Mouse (Mus musculus) natural killer cell, adult 2 months (primary cell): ENCODE measurements around the gene Capn12.

ENCODE experiments used
- DNase-seq, 2 experiments: peaks; one replicate each; pipeline ENCODE4 v3.0.0; 2022; ENCODE audit warnings: low spot score in 2 of 2

Capn12 gene

DNA sequence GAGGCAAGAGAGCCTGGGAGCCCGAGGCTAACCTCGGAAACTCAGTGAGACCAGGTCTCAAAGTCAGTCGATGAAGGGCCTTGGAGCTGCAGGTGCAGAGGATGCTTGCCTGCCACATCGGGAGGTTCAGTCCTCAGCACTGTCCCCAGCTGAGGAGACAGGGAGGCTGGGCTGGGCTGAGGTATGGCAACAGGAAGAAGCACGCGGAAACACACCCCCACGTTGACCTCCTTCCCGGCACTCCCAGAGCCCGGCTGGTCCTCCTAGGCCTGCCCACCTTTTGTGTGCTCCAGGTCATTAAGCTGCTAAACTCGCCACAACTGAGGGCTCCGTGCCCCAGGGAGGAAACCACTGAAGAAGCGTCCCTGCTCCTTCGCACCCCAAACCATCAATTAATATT, at the start of gene Capn12:
TSS of gene Capn12 (plus strand) at position 224 of the 400 bp plus-strand sequence.
- DNase-seq = no peak

DNA sequence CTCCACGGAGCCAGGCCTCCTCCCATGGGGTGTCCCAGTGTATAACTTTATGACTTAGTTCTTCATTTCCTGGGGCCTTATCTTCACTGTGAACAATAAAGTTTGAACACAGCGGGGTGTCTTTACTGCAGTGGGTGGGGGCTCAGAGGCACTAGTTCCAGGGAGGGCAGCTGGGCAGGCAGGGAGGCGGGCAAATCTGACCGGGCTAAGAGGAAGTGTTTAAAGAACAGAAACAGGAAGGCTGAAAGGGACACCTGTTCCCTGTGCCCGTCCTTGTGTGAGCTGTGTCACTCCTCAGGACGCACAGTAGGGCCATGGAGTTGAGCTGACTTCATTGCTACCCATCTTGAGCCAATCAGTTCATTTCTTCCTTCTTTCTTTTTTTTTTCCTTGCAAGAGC, 49.1 kb upstream of the Capn12 start:
- no peak for DNase-seq

DNA sequence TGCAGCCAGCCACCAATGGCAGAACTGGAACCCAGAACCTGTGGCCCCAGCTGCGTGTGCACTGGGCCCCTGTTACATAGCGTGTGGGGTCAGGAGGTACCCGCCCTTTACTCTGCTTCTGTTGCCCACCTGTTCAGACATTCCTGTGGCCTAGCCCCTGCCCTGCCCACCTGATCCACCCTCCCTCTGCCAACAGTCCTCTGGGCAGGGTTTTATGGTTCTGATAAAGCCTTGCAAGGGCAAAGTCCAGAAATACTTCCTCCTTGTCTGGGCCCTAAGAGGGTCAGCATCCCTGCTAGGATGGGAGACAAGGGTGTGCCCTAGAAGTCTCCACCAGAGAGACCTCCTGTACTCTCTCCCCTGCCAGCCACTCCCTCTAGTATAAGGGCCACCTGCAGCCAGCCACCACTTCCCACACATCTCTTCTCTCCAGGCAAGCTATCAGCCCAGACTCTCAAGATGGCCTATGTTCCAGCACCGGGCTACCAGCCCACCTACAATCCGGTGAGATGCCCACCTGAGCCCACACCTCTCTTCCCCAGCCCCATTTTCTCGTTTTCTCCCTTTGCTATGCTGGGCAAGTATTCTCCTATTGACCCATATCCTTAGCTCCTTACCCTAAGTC, 47.4 kb upstream of the Capn12 start, which contains the start of gene Lgals4:
TSS of gene Lgals4 (plus strand) at position 132 of the 625 bp plus-strand sequence.
- no peak for DNase-seq

DNA sequence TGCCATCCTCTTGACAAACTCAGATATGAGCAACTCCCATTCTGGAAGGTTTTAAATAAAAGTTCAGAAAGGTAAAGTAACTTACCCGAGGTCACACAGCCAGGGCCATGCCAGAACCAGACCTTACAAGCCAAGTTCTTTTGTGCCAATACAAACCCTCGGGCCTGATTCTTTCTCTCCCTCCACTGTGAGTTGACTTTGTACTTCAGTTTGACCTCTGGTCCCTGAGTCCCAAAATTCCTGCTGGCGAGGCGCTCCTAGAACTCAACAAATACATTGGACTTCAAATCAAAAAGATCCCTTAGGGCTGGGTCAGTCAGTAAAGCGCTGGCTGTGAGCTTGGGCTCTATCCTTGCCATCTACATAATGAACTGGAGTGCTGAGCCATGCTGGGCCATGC, 44.3 kb upstream of the Capn12 start:
- no peak for DNase-seq

DNA sequence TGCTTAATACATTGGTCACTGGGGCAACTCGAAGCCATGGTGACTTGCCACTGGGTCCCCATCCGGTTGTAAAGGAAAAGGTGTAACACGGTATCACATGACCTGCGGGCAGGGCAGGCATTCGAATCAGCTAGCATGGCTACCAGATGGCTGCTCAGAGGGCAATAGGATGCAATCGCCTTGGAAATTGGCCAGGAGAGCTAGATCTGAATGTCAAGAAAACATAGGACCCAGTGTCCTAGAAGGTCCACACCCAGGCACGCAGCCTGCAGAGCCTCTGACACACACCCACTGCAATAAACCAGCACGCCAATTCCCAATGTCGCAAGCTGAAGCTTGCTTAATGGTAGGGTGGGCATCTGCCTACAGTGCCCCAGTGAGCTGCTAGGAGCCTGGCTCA, 42.9 kb upstream of the Capn12 start:
- no peak for DNase-seq

DNA sequence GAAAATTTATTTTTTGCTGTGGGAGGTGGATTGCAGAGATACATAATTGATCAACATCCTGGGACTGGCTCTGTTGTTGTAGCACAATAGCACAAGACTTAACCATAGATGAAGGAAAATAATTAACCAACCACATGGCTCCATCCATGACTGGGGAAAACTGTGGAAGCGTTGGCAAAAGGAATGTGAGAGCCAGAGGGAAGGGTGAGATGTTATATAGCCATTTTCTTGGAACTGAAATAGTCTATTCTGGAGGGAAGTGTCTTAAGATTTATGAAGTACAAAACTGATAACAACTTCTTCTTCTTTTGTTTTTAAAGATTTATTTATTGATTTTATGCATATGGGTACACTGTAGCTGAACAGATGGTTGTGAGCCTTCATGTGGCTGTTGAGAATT, 33.9 kb upstream of the Capn12 start:
- DNase-seq = no peak

DNA sequence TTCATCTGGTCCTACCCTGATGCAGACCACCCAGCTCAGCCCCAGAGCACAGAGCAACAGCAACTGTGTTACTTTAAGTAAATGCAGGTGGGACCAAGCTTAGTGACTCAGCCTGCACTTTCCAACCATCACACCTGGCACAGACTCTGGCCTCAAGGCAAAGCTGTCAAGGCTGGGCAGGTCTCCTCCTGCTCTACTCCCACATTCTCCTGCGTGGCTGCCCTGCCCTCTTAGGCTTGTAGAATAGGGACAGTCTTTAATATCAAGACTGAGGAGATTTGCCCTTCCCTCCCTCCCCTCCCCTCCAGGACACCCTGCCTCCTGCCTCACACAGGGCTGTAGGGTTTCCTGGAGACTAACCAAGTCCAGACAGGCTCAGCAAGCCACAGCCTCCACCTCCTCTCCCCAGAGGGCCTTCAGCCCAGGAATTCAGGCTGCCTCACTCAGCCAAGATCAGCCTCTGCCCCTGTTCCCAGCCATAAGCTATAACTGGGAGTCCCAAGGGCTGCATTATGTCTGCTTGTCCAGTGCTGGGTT, 31.5 kb upstream of the Capn12 start:
- DNase-seq = no peak

DNA sequence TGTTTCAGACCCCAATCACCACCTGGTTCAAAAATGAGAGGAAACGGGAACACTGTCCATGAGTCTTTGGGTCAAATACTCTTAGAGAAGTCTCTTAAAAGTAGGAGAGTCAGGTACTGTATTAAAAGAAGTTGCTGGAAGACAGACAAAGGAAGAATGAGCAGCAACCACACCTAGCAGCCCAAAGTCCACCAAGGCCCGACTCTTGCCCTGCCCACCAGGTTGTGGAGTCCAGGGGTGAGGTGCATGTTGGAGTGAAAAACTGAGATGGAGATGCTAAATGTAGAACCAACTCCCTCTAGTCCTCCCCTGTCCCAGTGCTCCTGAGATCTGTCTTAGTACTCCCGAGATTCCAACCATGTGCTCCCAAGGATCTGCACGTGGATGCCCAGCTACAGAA, 30.6 kb upstream of the Capn12 start:
- DNase-seq = no peak

DNA sequence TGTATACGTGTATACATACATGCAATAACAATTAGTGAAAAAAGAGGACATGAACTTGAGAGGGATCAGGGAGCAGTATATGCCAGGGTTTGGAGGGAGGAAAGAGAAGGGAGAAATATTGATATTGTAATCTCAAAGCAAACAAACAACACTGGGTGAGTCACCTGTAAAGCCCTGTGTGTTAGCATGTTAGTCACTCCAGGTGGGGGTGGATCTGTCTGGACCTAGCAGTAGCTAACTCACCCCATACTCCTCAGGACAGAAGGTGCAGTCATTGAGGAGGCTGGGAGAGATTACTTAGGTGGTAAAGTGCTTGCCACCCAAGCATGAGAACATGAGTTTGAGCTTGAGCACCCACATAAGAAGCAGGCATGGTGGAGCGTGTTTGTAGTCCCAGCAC, 21.3 kb upstream of the Capn12 start:
- no peak for DNase-seq

DNA sequence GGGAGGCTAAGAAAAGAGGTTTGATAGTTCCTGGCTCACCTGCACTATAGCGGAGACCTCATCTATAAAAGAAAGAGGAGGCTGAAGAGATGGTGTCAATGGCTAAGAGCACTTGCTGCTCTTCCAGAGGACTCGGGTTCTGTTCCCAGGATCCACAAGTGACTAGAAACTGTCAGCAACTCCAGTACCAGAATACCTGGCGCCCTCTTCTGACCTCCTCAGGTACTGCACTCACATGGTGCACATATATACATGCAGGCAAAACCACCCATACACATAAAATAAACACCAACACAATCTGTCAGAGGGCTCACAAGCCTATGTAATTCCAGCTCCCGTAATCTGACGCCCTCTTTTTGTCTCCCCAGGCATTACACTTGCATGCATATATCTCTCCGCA, 20.3 kb upstream of the Capn12 start:
- no peak for DNase-seq

DNA sequence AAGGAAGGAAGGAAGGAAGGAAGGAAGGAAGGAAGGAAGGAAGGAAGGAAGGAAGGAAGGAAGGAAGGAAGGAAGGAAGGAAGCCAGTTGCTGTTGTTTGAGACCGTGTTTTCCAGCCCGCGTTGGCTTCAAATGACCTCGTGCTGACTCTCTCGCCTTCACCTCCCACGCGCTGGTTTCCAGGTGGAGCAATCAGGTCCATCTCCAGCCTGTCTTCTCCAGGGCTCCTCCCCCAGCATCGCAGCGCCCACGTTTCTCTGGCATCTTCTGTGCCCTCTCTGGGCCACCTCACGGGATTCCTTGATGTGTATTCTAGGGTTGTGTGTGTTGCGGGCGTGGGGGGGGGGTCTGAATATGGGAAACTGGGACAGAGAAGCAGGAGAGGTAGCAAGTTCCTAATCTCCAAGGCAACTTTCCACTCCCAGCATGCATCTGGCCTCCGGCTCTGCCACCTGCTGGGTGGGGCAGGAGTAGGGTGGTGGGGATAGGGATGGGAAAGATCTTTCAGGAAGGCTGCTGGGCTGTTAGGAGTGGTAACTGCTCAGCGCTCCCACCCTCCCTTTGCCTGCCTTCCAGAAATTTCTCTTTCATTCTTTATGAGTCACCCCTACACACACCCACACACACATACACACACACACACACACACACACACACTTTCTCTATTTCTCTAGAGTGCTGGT, 18.3 kb upstream of the Capn12 start:
- no peak for DNase-seq

DNA sequence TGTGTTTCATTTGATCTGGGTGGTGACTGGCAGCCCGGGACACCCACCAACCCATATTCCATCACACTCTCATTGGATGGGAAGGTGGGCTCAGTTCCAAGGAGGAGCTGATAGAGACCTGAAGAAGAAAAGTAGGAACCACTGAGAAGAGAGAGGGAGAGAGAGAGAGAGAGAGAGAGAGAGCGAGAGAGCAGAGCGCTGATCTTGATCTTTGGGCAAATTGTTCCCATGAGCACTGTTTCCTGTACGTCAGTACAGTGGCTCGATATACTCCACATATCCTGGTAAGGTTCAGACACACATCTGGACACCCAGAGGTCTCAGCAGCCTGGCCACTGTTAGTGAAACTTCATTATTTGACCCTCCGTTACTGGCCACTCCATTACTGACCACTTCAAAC, 17.7 kb upstream of the Capn12 start, which contains the start of gene Lgals7:
TSS of gene Lgals7 (plus strand) at position 314 of the 400 bp plus-strand sequence.
- DNase-seq = no peak

DNA sequence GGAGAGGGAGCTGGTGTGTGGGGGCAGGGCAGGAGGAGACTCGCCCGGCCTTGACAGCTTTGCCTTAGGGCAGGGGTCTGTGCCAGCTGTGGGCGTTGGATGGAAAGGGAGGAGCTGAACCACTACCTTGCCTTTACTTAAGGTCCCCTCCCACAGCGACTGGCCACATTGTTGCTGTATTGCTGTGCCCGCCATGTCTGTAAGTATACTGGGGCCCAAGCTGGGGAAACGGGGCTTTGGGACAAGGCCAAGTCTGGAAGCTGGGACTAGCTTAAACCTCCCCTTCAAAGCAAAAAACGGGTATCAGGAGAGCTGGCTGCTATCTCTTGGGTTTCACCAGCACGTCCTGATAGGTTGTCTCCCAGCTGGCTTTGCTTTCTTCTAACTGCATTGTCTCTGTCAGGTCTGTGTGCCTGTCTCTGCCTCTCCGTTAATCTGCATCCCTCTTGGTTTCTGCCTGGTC, 16.9 kb upstream of the Capn12 start:
- no peak for DNase-seq

DNA sequence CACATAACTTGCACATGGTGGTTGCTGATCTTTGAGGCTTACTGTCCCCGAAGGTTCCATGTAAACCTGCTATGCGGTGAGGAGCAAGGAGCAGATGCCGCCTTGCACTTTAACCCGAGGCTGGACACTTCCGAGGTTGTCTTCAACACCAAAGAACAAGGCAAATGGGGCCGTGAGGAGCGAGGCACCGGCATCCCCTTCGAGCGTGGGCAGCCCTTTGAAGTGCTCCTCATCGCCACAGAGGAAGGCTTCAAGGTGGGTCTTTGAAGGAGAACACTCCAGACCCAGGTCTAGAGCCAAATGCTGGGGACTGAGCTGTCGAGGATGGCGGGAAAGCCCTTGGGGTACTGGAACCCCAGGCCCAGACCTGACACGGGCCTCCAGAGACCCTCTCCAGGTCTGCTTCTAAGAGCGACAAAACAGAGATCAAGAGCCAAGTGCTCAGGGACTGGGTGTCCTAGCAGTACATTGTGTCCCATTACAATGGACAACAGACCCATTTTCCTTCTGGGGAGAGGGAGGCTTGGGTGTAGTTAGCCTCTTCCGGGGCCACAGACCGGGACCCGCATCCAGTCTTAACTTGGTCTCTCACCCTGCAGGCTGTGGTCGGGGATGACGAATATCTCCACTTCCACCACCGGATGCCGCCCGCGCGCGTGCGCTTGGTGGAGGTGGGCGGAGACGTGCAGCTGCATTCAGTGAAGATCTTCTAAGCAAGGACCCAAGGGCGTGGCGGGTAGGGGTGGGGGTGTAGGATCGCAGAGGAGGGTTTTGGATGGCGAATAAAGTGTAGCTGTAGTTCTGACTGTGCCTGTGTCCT, 15.5 kb upstream of the Capn12 start:
- peak; percentile 97 to 98 for DNase-seq

DNA sequence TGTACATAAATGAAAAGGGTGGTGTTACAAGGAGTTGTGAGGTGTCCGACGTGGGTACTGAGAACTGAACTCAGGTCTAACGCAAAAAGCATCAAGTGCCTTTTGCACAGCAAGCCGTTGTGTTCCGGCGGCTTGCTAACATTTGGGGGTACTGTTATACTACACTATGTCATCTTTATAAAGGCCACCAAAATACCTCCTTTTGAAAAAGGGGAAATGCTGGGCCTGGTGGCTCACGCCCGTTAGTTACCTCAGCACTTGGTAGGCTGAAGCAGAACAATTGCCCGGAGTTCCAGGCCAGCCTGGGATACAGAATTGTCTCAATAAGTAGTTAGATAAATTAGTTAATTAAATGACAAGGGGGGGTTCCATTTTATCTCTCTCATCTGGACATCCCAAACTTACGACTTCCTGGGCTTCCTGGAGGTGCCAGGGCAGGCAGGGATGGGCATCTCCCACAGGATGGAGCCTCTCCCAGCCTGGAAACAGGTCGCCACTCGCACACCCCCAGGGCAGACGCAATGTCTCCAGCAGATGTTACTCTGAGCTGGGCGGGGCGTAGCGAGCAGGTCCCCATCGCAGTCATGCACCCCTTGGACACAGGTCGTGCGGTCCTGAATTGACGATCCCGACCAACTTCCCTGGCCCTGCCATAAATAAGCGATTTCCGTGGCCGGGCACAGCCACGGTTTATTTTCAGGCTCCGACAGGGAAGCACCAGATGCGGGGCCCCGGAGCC, 14.3 kb upstream of the Capn12 start:
- DNase-seq = no peak

DNA sequence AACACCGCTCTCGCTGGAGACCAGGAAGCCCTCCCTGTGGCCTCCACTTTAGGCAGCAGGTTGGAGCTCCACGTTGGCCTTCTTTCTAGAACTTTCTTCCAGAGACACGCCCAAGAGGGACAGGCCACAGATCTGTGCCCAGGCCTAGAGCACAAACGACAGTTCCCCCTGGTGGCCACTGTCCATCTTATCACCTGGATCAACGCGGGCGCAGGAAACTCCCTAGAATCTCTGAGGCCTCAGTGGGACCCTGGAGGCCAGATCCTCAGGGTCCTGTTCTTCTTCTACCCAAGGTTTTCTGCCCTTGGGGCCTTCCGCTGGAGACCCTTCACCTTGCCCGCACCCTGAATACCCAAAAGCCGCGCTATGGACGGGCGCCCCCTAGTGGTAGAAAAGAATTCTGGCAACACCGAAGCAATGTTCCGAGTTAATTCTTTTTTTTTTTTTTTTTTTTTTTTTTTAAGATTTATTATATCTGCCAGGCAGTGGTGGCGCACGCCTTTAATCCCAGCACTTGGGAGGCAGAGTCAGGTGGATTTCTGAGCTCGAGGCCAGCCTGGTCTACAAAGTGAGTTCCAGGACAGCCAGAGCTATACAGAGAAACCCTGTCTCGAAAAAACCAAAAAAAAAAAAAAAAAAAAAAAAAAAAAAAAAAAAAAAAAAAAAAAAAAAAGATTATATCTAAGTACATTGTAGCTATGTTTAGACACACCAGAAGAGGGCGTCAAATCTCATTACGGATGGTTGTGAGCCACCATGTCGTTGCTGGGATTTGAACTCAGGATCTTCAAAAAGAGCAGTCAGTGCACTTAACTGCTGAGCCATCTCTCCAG, 13.5 kb upstream of the Capn12 start:
- peak; percentile 78 to 84 for DNase-seq

DNA sequence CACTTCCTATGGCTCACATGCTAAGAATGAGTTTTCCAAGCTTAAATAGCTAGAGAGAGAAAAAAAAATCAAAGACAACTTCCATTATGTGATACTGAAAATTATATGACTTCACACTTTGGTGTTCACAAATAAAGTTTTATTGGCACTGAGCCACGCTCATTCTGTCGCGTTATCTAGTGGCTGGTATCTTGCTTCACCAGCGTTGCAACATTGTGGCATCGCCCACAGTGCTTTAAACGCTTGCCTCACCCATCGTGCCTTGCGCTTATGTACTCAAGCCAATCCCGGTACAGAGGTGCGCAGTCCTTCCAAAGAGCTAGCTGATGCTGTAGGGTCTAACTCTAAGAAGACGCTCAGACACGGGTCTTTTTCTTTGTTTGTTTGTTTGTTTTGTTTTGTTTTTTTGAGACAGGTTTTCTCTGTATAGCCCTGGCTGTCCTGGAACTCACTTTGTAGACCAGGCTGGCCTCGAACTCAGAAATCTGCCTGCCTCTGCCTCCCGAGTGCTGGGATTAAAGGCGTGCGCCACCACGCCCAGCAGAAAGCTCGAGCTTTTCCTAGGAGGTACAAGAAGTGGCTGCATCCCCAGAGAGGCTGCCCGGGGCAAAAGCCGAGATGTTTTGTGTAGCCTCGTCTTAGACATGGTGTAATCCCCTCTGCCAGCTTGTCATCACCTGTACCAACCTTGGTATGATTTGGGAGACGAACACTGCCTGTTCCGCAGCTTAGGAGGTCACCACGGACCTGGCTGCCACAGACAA, 10.1 kb upstream of the Capn12 start:
- DNase-seq = no peak

DNA sequence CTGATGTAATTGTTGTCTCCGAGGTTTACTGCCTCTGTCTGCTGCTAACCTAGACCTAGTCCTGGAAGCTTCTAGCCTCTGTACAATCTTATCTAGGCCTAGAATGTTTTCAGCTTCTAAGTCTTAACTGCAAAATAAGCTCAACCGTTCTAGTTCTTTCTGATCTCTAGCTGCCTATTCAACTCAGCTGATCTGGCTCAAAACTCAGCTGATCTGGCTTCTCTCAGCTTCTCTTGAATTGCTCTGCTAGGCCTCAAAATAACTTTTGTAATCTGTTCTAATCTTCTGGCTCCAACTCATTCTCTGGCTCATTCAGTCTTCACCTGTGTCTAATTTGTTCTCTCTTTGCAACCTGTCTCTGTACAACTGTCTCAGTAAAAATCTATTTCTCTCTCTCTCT, 6.7 kb upstream of the Capn12 start:
- DNase-seq = no peak

DNA sequence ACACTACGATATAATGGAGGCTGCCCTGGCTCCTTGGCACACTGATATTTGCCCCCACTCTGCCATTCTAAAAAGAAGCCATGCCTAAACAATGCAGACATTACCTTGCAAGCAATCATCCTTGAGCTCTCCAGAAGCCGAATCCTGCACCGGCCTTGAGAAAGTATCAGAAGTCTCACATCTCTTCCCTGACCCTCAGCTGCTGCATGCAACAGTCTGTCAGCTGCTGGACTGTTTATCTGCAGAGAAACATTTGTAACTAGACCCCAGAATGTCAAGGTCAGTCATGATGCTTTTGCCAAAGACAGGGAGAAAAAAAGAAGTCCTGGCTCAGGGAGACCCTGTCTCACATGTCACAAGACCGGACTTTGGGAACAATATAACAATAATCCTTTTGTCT, 5.1 kb upstream of the Capn12 start:
- DNase-seq = no peak

DNA sequence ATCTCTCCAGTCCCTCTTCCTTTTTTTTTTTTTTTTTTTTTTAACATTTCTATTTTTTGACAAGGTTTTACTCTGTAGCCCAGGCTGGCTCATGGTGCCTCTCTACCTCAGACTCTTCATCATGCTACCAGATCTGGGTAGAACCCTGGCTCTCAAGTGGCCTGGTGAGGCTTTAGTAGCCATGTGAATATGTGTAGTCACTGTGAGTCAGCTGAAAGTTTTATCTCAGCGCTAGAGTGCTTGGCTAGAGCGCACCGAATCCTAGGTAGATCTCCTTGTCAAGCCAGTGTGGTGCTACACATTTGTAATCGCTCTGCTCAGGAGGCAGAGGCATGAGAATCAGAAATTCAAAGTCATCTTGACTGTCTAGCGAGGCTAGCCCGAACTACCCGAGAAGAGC, 4.1 kb upstream of the Capn12 start:
- no peak for DNase-seq
